Mouse (Mus musculus): ENCODE results near the gene Tmem94. TPM values are rescaled to one million over a fixed set of nuclear protein-coding genes. Genes with fewer than 3 reads are reported as not detected.

Tmem94 gene
- total and polyA plus RNA-seq, 3 experiments: 23.2 to 64.4 (median 38.9) TPM

DNA sequence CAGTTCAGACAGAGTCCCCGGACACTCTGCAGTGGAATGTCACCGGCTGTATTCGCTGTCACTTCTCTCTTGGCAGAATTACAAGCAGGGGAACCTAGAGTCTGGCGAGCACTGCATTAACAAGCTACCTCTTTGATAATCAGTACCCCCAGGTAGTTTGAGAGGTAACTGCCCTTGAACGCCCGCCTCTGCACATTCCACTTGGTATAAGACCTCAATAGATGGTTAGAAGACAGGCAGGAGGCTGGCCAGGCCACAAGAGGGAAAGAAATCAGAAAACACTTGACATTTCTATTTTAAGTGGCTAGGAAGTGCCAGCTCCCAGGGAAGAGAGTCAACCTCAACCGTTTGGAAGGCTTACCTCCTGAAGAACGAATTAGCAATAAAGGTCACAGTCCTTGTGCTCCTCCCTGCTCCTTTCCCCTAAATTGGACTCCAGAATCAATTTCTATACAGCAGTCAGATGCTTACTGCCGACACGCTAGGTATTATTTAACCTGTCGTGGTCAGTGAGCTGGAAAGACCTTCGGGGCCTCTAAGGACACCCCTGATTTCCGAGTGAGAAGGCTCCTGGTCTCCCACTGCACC, 1.2 kb downstream of the Tmem94 start:
- Histone ChIP-seq H3K9me3 (replicated peaks; ENCODE audit: insufficient read depth, low read length) (no peaks in the 10 kb centered on the region), H3K36me3 (ENCODE audit: control insufficient read depth in 1 of 2, insufficient read depth in 2 of 2, low read length in 2 of 2) (peaks cover 0 to 6% of the 10 kb centered on the region in 2 experiments; a peak in 2 of 4 replicates), H3K9ac (ENCODE audit: control insufficient read depth, low read depth, low read length, poor library complexity, severe bottlenecking) (peak overlapping the region; percentile 94), H3K4me1 (ENCODE audit: control insufficient read depth in 1 of 2, insufficient read depth in 2 of 2, low read length in 2 of 2) (peaks cover 5 to 10% of the 10 kb centered on the region in 2 experiments), H3K27ac (ENCODE audit: control insufficient read depth, low read depth, low read length) (peak overlapping the region; percentile 60), H3K27me3 (ENCODE audit: control insufficient read depth in 1 of 2, insufficient read depth in 2 of 2, low read length in 2 of 2) (no peaks in the 10 kb centered on the region), H3K79me2 (ENCODE audit: control insufficient read depth, insufficient read depth, low read length, poor library complexity) (peaks cover 5% of the 10 kb centered on the region; the same call in 1 of the 2 replicates), H3K4me3 (ENCODE audit: control insufficient read depth in 1 of 2, insufficient read depth in 1 of 2, low read depth in 2 of 2, low read length in 2 of 2) (peak overlapping the region; percentile 86 to 94)
- DNase-seq (ENCODE audit: low read depth, low spot score): peak; percentile 56
- no peak for TF ChIP-seq ELF1 (IDR thresholded peaks at IDR 0.05; ENCODE audit: low read depth, low read length)
- TF ChIP-seq HCFC1 (IDR thresholded peaks at IDR 0.05; ENCODE audit: low read depth, low read length): no peak
- no peak for TF ChIP-seq GATA1 (IDR thresholded peaks at IDR 0.05; ENCODE audit: low read depth, low read length)
- TF ChIP-seq MAFK (IDR thresholded peaks at IDR 0.05; ENCODE audit: borderline replicate concordance, low read depth, low read length): no peak
- no peak for TF ChIP-seq NRF1 (IDR thresholded peaks at IDR 0.05; ENCODE audit: insufficient read depth, low read depth, low read length, poor library complexity, severe bottlenecking)
- no peak for TF ChIP-seq NELFE (IDR thresholded peaks at IDR 0.05; ENCODE audit: low read depth, low read length)
- TF ChIP-seq POLR2AphosphoS5 (IDR thresholded peaks at IDR 0.05; ENCODE audit: borderline replicate concordance, low read depth, low read length): no peak
- TF ChIP-seq MXI1 (IDR thresholded peaks at IDR 0.05; ENCODE audit: low read depth, low read length): no peak
- TF ChIP-seq E2F4 (IDR thresholded peaks at IDR 0.05; ENCODE audit: borderline replicate concordance, low read depth, low read length): no peak
- no peak for TF ChIP-seq POLR2A (IDR thresholded peaks at IDR 0.05; ENCODE audit: control insufficient read depth in 1 of 2, insufficient read depth in 1 of 2, low read depth in 1 of 2, low read length in 2 of 2, poor library complexity in 1 of 2)
- no peak for TF ChIP-seq SMC3 (IDR thresholded peaks at IDR 0.05; ENCODE audit: low read depth, low read length)
- TF ChIP-seq ZNF384 (IDR thresholded peaks at IDR 0.05; ENCODE audit: low read depth, low read length): no peak

DNA sequence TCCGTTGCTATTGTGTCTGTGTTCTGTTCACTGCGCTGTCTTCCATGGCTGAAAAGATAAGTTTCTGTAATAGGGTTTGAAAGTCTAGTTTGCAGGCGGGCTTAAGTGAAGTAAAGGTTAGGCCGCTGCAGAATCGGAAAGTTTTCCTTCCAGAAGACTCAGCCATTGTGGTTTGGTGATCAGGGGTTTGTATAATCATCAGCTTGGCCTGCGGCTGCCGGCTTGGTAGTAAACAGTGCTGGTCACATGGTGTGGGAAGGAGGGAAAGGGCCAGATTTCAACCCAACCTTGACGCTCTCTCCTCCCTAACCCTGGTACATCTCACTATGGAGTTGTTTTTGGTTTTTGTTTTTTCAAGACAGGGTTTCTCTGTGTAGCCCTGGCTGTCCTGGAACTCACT, 1.7 kb downstream of the Tmem94 start:
- Histone ChIP-seq H3K36me3 (ENCODE audit: control insufficient read depth in 1 of 2, insufficient read depth in 2 of 2, low read length in 2 of 2) (peaks cover 0 to 6% of the 10 kb centered on the region in 2 experiments; a peak in 2 of 4 replicates), H3K9me3 (replicated peaks; ENCODE audit: insufficient read depth, low read length) (no peaks in the 10 kb centered on the region), H3K27ac (ENCODE audit: control insufficient read depth, low read depth, low read length) (no peak overlapping the region), H3K27me3 (ENCODE audit: control insufficient read depth in 1 of 2, insufficient read depth in 2 of 2, low read length in 2 of 2) (no peaks in the 10 kb centered on the region), H3K9ac (ENCODE audit: control insufficient read depth, low read depth, low read length, poor library complexity, severe bottlenecking) (no peak overlapping the region), H3K4me3 (ENCODE audit: control insufficient read depth in 1 of 2, insufficient read depth in 1 of 2, low read depth in 2 of 2, low read length in 2 of 2) (no peak overlapping the region), H3K79me2 (ENCODE audit: control insufficient read depth, insufficient read depth, low read length, poor library complexity) (peaks cover 5% of the 10 kb centered on the region; the same call in 1 of the 2 replicates), H3K4me1 (ENCODE audit: control insufficient read depth in 1 of 2, insufficient read depth in 2 of 2, low read length in 2 of 2) (peaks cover 5 to 10% of the 10 kb centered on the region in 2 experiments)
- DNase-seq (ENCODE audit: low read depth, low spot score): no peak
- TF ChIP-seq POLR2A (IDR thresholded peaks at IDR 0.05; ENCODE audit: control insufficient read depth in 1 of 2, insufficient read depth in 1 of 2, low read depth in 1 of 2, low read length in 2 of 2, poor library complexity in 1 of 2): no peak
- TF ChIP-seq EP300 (IDR thresholded peaks at IDR 0.05; ENCODE audit: low read depth in 1 of 2, low read length in 2 of 2): no peak
- no peak for TF ChIP-seq USF2 (IDR thresholded peaks at IDR 0.05; ENCODE audit: borderline replicate concordance in 1 of 2, insufficient read depth in 1 of 2, low read depth in 1 of 2, low read length in 2 of 2)
- TF ChIP-seq TCF12 (IDR thresholded peaks at IDR 0.05; ENCODE audit: low read depth, low read length): no peak
- no peak for TF ChIP-seq MYB (IDR thresholded peaks at IDR 0.05; ENCODE audit: low read depth, low read length)
- TF ChIP-seq MEF2A (IDR thresholded peaks at IDR 0.05; ENCODE audit: extremely low read depth, insufficient replicate concordance, low read depth, low read length, poor library complexity, severe bottlenecking): no peak
- no peak for TF ChIP-seq KAT2A (conservative IDR thresholded peaks at IDR 0.05; ENCODE audit: low read depth, low read length)
- TF ChIP-seq RCOR1 (IDR thresholded peaks at IDR 0.05; ENCODE audit: low read depth, low read length): no peak
- no peak for TF ChIP-seq ZNF384 (IDR thresholded peaks at IDR 0.05; ENCODE audit: low read depth, low read length)
- TF ChIP-seq CHD2 (IDR thresholded peaks at IDR 0.05; ENCODE audit: low read length): no peak
- TF ChIP-seq BHLHE40 (IDR thresholded peaks at IDR 0.05; ENCODE audit: borderline replicate concordance, low read depth, low read length): no peak
- TF ChIP-seq SIN3A (IDR thresholded peaks at IDR 0.05; ENCODE audit: low read length): no peak
